Mouse (Mus musculus): Measurements from ENCODE around the gene 4930469K13Rik.

Gene 4930469K13Rik

GRCm38 (mm10) chr11:34079542-34080464, 18.6 kb downstream of the 4930469K13Rik start:
- no peak for DNase-seq (ENCODE audit: low read depth, low spot score)

DNA sequence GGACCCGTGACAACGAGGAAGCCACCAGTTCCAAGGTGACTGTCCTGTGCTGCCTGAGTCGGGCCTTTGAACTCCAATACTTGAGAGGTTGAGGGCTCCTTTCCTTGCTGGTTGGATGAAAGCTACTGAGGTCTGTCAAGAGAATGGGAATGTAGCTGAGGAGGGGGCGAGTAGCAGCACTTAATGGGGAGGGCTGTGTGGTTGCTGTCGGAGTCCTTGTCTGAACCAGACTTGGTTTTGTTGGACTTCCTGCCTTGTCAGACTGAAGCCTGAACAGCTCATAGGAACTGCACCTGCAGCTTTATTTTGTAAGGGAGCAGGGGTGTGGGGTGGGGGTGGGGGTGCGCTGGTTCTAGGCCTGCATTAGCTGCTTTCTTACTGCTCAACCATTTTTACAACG, 19.8 kb downstream of the 4930469K13Rik start:
- DNase-seq (ENCODE audit: low read depth, low spot score), result no peak

- DNase-seq (ENCODE audit: low read depth, low spot score), result no peak
These were observed 20.5 kb downstream of the 4930469K13Rik start for GRCm38 (mm10) chr11:34077870-34078269.

DNA sequence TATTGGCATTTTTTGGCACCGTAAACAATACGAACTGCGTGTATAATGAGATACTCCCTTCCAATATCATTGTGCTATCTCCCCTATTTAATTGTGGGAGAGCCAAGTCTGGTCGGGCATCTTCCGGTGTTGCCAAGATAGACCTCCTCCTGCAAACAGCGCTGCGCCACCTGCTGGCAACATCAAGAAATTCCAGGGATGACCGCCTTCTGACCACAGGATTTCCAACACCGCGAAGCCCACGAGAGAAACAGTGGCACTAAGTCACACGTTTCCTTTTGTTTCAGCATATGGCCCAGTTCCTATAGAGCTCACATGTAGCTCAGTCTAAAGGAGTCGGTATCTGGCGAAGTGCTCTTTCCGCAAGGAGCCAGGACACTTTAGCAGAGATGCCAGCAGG, 24.6 kb downstream of the 4930469K13Rik start:
- DNase-seq (ENCODE audit: low read depth, low spot score), result peak; percentile 65

- no peak for DNase-seq (ENCODE audit: low read depth, low spot score)
These were observed 26.0 kb downstream of the 4930469K13Rik start for GRCm38 (mm10) chr11:34072309-34072708.

- DNase-seq (ENCODE audit: low read depth, low spot score), result no peak
These were observed 27.8 kb downstream of the 4930469K13Rik start for GRCm38 (mm10) chr11:34070596-34070995.

DNA sequence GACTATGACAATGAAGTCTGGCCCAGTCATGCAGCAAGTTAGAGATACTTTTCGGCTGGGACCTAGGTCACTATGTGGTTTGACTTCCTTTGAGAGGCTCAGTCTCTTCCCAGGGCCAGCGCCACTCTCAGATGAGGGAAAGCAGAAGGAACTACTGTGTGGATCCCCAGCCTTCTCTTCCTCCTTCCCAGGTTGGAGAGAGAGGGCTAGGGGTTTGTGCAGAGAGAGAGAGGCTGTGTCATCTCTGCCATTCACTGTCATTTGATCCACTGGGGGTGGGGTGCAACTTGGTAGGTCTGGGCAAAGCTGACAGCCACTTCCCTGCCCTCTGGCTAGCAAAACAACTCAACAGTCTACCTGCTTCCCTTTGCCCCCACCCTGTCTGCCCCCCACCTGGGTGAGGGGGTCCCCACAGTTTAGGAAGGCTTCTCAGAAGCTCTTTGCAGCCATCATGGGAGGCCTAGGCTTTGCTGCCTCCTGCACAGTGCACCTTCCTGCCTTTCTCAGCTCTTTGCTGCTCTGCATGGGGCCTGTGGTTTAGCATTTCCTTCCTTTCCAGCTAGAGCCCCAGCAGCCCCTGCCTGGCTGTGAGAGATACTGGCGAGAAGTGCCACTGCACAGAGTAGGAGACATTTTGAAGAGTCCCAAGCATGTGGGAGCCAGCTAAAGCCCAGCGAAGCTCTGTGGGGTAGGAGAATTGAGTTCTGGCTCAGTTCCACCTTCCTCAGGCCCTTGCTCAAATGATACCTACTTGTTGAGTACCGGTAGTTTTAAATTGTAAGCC, 34.5 kb downstream of the 4930469K13Rik start:
- DNase-seq (ENCODE audit: low read depth, low spot score), result peak; percentile 87

- DNase-seq (ENCODE audit: low read depth, low spot score), result no peak
These were observed 35.1 kb downstream of the 4930469K13Rik start for GRCm38 (mm10) chr11:34063257-34063656.

- DNase-seq (ENCODE audit: low read depth, low spot score), result peak; percentile 57
These were observed 36.6 kb downstream of the 4930469K13Rik start for GRCm38 (mm10) chr11:34061740-34062139.

- DNase-seq (ENCODE audit: low read depth, low spot score), result no peak
These were observed 39.4 kb downstream of the 4930469K13Rik start for GRCm38 (mm10) chr11:34058960-34059359.

DNA sequence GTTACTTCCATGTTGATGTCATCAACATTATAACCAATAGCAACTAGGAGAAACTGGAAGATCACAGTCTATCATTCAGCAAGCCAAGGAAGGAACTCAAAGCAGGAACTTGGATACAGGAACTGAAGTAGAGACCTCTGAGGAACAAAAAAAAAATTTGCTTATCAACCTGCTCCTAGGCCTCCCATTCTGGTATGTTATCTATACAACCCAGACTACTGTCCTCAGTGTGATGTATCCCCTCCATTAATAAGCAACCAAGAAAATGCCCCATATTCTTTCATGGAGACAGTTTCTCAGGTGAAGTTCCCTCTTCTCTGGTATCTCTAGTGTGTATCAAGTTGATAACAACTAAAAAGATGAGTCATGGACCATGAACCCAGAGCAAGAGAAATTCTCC, 40.0 kb downstream of the 4930469K13Rik start:
- no peak for DNase-seq (ENCODE audit: low read depth, low spot score)

- peak; percentile 72 for DNase-seq (ENCODE audit: low read depth, low spot score)
These were observed 41.6 kb downstream of the 4930469K13Rik start for GRCm38 (mm10) chr11:34056715-34057114.

DNA sequence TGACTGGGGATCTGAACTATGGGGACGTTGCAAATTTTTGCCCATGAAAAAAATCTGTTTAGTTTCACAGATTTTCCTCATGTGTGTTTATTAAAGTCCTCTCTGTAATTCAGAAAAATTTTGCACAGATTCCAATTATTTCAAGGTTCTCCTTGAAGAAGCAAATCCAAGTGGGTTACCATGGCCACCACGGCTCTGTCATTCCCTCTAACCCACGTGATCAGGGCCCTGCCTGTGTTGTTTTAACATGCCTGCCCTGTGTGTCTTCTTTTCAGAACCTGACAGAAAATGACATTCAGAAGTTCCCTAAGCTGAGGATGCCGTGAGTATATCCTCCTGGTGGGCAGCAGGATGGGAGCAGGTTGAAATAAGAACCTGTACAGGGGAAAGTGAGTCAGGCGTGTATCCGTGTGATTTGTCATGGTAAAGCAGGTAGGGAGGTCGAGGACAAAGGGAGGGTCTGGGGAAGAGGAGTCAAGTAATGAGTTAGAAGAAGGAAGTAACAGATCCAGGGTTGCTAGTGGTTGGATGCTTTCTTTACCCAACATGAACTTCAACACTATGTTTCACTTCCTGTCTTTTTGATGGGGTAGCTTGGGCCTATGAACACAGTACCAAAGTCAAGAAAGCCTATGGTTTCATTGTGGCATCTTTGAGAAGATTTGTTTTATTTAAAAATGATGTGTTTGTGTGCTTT, 44.2 kb downstream of the 4930469K13Rik start:
- DNase-seq (ENCODE audit: low read depth, low spot score), result peak; percentile 56

- peak; percentile 67 for DNase-seq (ENCODE audit: low read depth, low spot score)
These were observed 45.1 kb downstream of the 4930469K13Rik start for GRCm38 (mm10) chr11:34053031-34053818.

DNA sequence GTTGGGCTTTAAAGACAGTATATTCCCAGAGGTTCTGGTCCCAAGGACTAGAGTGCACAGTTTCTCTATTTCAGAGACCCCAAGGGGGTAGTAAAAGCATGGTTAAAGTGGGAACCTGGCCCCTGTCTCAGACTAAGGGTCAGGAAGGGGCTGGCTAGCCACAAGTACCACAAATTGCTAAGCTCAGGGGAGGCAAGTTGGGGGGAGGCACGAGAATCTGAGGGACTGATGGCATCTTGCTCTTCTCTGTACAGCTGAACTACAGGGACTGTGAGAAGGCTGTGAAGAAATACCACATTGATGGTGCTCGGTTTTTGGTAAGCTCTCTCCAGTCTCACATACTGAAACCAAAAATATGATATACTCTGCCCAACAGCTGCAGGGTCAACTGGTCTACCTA, 47.7 kb downstream of the 4930469K13Rik start:
- DNase-seq (ENCODE audit: low read depth, low spot score), result peak; percentile 26

DNA sequence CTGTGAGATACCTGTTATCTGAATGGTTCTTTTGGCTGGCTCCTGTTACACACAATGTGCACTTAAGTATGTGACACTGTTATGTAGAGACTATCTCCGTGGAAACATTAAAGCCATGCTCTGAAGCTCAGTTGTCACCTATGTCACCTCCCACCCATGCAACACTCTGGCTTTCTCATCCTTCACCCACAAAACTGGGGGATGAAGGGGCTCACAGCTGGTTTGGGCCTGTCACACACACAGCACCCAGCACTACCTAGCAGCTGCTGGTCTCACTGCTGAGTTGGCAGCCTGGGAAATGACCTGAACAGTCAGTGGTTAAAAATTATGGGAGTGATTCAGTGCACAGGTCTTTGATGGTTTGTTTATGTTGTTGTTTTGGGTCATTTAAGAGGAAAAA, 48.3 kb downstream of the 4930469K13Rik start:
- peak; percentile 30 for DNase-seq (ENCODE audit: low read depth, low spot score)

DNA sequence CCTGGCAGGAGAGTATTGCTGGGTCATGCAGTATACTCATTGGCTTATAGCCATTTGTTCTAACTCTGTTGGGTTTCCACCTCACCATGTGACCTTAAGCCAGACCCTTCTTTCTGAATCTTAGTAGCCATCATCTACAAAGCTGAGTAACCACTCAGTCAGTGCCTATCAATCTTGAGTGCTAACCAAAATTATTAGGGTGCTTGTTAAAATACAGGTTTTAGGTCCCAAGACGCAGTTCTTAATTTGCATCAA, 49.3 kb downstream of the 4930469K13Rik start:
- DNase-seq (ENCODE audit: low read depth, low spot score), result no peak

DNA sequence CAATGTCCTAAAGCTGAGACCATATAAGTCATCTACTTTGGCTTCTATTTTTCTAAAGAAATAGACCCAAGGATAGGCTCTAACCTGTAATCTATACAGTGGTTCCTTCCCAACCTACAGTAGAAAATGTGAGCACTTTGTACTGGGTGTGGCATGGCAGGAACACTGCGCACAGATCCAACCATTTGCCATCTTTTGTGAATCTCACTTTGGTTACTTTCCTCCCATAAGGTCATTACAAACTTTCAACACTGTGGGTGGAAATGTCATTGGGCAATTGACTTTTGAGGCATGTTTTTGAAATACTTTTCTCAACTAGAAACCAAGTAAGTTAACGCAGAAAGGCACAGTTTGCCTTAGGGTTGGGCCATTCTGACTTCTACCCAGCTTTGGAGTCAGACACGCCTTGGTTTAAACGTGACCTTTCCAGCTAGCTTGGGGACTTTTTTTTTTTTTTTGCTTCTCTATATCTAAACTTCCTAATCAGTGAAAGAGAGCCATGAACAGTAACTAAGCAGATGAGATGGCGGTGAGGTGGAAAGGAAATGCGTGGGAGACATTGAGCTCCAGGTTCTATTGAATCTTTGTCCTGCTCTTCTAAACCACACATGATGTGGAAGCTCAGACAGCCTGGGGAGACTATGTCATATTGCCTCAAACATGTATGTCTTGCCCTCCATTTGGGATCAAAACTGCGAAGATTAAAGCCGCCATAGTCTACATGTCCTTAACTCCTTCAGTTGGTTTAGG, 49.8 kb downstream of the 4930469K13Rik start:
- peak; percentile 78 for DNase-seq (ENCODE audit: low read depth, low spot score)

DNA sequence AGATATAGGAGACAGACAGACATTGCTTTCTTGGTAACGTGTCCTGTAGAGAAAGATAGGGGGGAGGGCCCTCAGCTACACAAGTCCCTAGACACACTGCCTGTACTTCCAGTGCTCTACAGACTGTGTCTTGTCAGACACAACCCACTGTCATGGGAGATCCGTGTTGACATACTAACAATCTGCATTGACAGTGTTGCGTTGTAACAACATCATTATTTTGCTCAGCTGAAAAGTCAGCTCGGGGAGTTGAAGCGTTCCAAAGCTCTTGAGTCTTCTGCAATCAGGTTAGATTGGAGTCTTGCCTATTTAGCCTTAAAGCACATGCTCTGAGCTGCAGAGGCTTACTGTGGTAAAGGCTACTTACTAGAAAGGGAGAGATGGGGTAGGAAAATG, 50.8 kb downstream of the 4930469K13Rik start:
- no peak for DNase-seq (ENCODE audit: low read depth, low spot score)

- DNase-seq (ENCODE audit: low read depth, low spot score), result peak; percentile 77
These were observed 51.4 kb downstream of the 4930469K13Rik start, which contains the start of gene Lcp2 for GRCm38 (mm10) chr11:34046767-34047541. Gene Lcp2 (plus strand): TSS chr11:34046920.

All from CD4-positive helper T cell, adult 2 months (primary cell).